Mouse (Mus musculus) liver, adult (tissue): ENCODE results near the gene Dcaf5.

ENCODE experiments used
- GATA4 ChIP-seq: IDR thresholded peaks from 2 replicates; pipeline ENCODE4 v1.6.1; 2014; ENCODE audit warnings: mild to moderate bottlenecking, low read length; ENCODE audit not compliant: insufficient replicate concordance

Dcaf5 gene

GRCm38 (mm10) chr12:80379831-80380457 is 56.5 kb downstream of the Dcaf5 start:
- TF ChIP-seq GATA4: no peak

- TF ChIP-seq GATA4: no peak
These were observed 57.0 kb downstream of the Dcaf5 start for GRCm38 (mm10) chr12:80379393-80379792.

GRCm38 (mm10) chr12:80377604-80378003 is 58.8 kb downstream of the Dcaf5 start:
- TF ChIP-seq GATA4: no peak

- TF ChIP-seq GATA4: no peak
These were observed 60.7 kb downstream of the Dcaf5 start for GRCm38 (mm10) chr12:80375721-80376120.

GRCm38 (mm10) chr12:80374736-80375135 is 61.7 kb downstream of the Dcaf5 start:
- TF ChIP-seq GATA4: no peak

- no peak for TF ChIP-seq GATA4
These were observed 63.5 kb downstream of the Dcaf5 start for GRCm38 (mm10) chr12:80372946-80373345.

- TF ChIP-seq GATA4: no peak
These were observed 69.2 kb downstream of the Dcaf5 start for GRCm38 (mm10) chr12:80367227-80367626.

- TF ChIP-seq GATA4: no peak
These were observed 70.4 kb downstream of the Dcaf5 start for GRCm38 (mm10) chr12:80366004-80366480.

- TF ChIP-seq GATA4: no peak
These were observed 71.1 kb downstream of the Dcaf5 start for GRCm38 (mm10) chr12:80365345-80365744.

GRCm38 (mm10) chr12:80361655-80362054 is 74.7 kb downstream of the Dcaf5 start:
- TF ChIP-seq GATA4: no peak

GRCm38 (mm10) chr12:80360321-80360720 is 76.1 kb downstream of the Dcaf5 start:
- no peak for TF ChIP-seq GATA4

- no peak for TF ChIP-seq GATA4
These were observed 91.6 kb downstream of the Dcaf5 start for GRCm38 (mm10) chr12:80344777-80345231.

GRCm38 (mm10) chr12:80340936-80341335 is 95.5 kb downstream of the Dcaf5 start:
- TF ChIP-seq GATA4: no peak

- TF ChIP-seq GATA4: peak; percentile 83; the same call in 1 of the 2 replicates
These were observed 102.2 kb downstream of the Dcaf5 start for GRCm38 (mm10) chr12:80334162-80334561.

GRCm38 (mm10) chr12:80331634-80332033 is 104.8 kb downstream of the Dcaf5 start:
- peak; percentile 6; the same call in 1 of the 2 replicates for TF ChIP-seq GATA4

- no peak for TF ChIP-seq GATA4
These were observed 105.6 kb downstream of the Dcaf5 start for GRCm38 (mm10) chr12:80330819-80331218.

GRCm38 (mm10) chr12:80329641-80330040 is 106.8 kb downstream of the Dcaf5 start:
- TF ChIP-seq GATA4: no peak
